Mouse (Mus musculus) lung, embryonic 14.5 days (tissue): Measurements from ENCODE around the gene Kbtbd13. TPM values are rescaled to one million over a fixed set of nuclear protein-coding genes. Genes with fewer than 3 reads are reported as not detected.
A peak's percentile ranks its signal among the peaks of the same experiment; 100 is the strongest.
"Not testable (repeated sequence)": the region's sequence is repeated elsewhere in the genome, so short reads cannot be mapped to it uniquely, and the experiment has no call there.

Source experiments
- ATAC-seq: fragments of 200-750 bp; cut with Nextera tagmentation; 2 replicates; pipeline ENCODE4 v1.8.0; 2017; ENCODE audit warnings: mild to moderate bottlenecking, moderate TSS enrichment, moderate library complexity; ENCODE audit not compliant: insufficient read depth
- DNase-seq: peaks from one replicate; pipeline ENCODE4 v3.0.0-alpha.2; 2015
- H3K27ac ChIP-seq: fragments of 300-500 bp; sonication (generic); 2 replicates; pipeline ENCODE4 v1.5.1; 2014; ENCODE audit warnings: low read depth, mild to moderate bottlenecking, moderate library complexity
- H3K27me3 ChIP-seq: fragments of 300-500 bp; sonication (generic); 2 replicates; pipeline ENCODE4 v1.6.1; 2014; ENCODE audit warnings: low read length, control low read depth; ENCODE audit not compliant: insufficient read depth
- H3K36me3 ChIP-seq: fragments of 300-500 bp; sonication (generic); 2 replicates; pipeline ENCODE4 v1.6.1; 2014; ENCODE audit warnings: control low read depth; ENCODE audit not compliant: insufficient read depth
- H3K4me1 ChIP-seq: fragments of 300-500 bp; sonication (generic); 2 replicates; pipeline ENCODE4 v1.6.1; 2014; ENCODE audit warnings: antibody characterized with exemption, control low read depth; ENCODE audit not compliant: insufficient read depth
- H3K4me2 ChIP-seq: fragments of 300-500 bp; sonication (generic); 2 replicates; pipeline ENCODE4 v1.6.1; 2014; ENCODE audit warnings: mild to moderate bottlenecking
- H3K4me3 ChIP-seq: fragments of 300-500 bp; sonication (generic); 2 replicates; pipeline ENCODE4 v1.5.1; 2014; ENCODE audit warnings: low read depth, low read length
- H3K9ac ChIP-seq: fragments of 300-500 bp; sonication (generic); 2 replicates; pipeline ENCODE4 v1.6.1; 2014
- H3K9me3 ChIP-seq: fragments of 300-500 bp; sonication (generic); 2 replicates; pipeline ENCODE4 v1.6.1; 2016; ENCODE audit warnings: low read depth, low read length, control low read depth
- CTCF ChIP-seq: IDR thresholded peaks from 2 replicates; pipeline ENCODE4 v1.5.1; 2016; ENCODE audit warnings: antibody characterized with exemption, low read depth
- WGBS: fragments of 180-500 bp; shearing (Covaris S2); extraction: QIAGEN DNeasy Blood & Tissue Kit; methylation state at CpG from one replicate; pipeline ENCODE4 v1.1.7; 2014; 5-methylcytosine and 5-hydroxymethylcytosine counted together
- polyA plus RNA-seq: library from polyadenylated mRNA; unstranded; fragments of >200 nt; fragmentation: Nextera tagmentation; extraction: Ambion mirVana; gene quantifications from 2 replicates; pipeline ENCODE4 v1.2.1, GENCODE M21; 2014

Kbtbd13 gene
- polyA plus RNA-seq, 1 experiment from 2014 or later, result 4.5 TPM

DNA sequence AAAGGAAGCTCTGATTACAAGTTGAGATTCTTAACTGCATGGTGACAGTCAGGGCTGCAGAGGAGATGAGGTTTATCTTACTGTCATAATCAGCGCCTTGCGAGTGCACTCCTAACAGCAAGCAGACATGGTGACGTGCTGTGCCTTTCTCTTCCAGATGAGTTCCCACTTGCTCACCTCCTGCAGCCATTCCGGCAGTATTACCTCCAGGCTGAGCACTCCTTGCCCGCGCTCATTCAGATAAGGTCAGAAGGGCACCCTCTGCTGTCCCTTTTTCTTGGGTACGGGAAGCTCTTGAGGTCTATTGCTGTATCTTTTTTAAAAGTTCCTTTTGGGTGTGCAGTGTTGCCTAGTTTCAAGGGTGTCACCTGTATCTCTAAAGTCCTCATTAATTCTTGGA lies 34.9 kb downstream of the Kbtbd13 start:
- no peak for ATAC-seq
- Histone ChIP-seq H3K4me3 (no peak overlapping the region), H3K36me3 (peaks cover 67% of the 10 kb centered on the region), H3K9ac (no peak overlapping the region), H3K4me2 (no peak overlapping the region), H3K27ac (no peak overlapping the region), H3K9me3 (no peaks in the 10 kb centered on the region), H3K27me3 (no peaks in the 10 kb centered on the region), H3K4me1 (no peaks in the 10 kb centered on the region)
- no peak for DNase-seq
- TF ChIP-seq CTCF, result no peak
- 83% methylated on average over 7 of the region's 7 CpGs for WGBS

DNA sequence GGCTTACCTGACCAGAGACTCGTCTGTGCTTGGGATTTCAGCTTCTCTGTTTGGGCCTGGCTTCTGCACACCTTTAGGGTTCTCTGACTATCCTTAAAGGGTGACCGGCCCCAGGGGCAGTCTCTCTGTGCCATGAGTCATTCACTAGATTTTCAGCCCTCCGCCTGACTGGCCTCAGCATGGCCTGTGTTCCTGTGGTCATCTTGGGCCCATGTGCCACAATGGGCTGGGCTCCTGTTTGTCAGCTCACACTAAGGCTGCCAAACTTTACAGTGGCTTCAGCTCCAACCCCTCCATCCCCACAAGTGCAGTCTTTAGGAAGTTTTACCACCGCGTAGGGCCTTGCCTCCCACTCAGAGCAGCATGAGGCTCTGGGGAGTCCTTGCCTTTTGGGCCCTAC lies 38.2 kb downstream of the Kbtbd13 start:
- DNase-seq (no peak), ATAC-seq (no peak)
- H3K27me3 ChIP-seq, result no peaks in the 10 kb centered on the region
- no peak overlapping the region for H3K4me3 ChIP-seq
- no peak overlapping the region for H3K27ac ChIP-seq
- peaks cover 39% of the 10 kb centered on the region for H3K36me3 ChIP-seq
- no peak overlapping the region for H3K4me2 ChIP-seq
- 94% methylated on average over 5 of the region's 5 CpGs for WGBS
- H3K9ac ChIP-seq, result no peak overlapping the region
- no peaks in the 10 kb centered on the region for H3K4me1 ChIP-seq
- TF ChIP-seq CTCF, result no peak
- H3K9me3 ChIP-seq, result no peaks in the 10 kb centered on the region

DNA sequence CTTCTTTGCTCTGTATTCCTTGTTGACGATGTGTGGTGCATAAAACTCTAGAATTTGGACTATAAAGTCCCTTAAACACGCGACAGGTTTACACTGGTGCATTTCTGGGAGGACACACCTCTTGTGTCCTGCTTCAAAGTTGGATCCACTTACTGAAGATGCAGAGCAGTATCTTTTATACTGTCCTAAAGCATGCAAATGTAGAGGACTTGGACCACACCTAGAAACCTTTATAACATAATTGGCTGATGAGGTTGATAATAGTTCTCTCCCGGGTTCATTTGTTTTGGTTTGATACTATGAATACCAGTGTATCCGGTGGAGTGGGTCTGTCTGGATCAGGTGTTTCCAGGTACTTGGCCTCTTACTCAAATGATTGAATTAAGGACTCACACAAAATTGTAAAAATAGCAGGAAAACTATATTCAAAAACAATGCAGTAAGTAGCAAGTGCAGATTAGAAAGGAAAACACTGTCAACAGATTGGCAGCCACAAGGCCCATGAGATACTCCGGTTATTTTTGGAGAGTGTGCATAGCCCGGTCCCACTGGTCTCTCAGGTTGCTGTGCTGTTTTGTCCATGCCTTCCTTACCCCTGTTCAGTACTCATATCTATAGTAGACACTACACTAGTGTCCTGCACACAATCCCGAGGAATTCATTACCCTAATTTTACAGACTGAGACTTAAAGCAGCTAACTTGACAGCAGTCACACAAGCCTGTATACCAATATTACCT lies 44.2 kb downstream of the Kbtbd13 start:
- no peaks in the 10 kb centered on the region for H3K4me1 ChIP-seq
- peak overlapping the region; percentile 87 for H3K4me2 ChIP-seq
- ATAC-seq (no peak), DNase-seq (no peak)
- peak overlapping the region; percentile 94; the same call in 1 of the 2 replicates for H3K27ac ChIP-seq
- peaks cover 6% of the 10 kb centered on the region; the same call in 1 of the 2 replicates for H3K9me3 ChIP-seq
- TF ChIP-seq CTCF, result no peak
- H3K27me3 ChIP-seq, result no peaks in the 10 kb centered on the region
- peak overlapping the region; percentile 98 for H3K4me3 ChIP-seq
- H3K9ac ChIP-seq, result peak overlapping the region; percentile 95
- H3K36me3 ChIP-seq, result no peaks in the 10 kb centered on the region
- 39% methylated on average over 8 of the region's 8 CpGs for WGBS

DNA sequence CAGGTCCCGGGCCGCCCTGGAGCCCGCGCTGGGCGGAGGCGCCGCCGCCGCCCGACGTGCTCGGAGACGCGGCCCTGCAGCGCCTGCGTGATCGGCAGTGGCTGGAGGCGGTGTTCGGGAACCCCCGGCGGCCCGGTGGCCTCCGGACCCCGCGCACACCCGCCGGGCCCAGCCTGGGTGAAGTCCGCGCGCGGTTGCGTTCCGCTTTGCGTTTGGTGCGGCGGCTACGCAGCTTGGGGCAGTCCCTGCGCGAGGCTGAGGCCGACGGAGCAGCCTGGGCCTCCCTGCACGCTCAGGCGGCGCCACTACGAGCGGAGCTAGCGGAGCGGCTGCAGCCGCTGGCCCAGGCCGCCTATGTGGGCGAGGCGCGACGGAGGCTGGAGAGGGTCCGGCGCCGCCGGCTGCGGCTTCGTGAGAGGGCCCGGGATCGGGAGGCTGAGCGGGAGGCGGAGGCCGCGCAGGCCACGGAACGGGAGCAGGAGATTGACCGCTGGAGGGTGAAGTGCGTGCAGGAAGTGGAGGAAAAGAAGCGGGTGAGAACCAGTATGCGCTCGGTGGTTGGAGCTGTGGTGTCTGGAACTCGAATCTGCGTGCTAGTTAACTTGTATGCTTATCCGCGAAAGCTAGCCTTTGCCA lies 44.9 kb downstream of the Kbtbd13 start:
- peak overlapping the region; percentile 94 for H3K27ac ChIP-seq
- H3K4me3 ChIP-seq, result peak overlapping the region; percentile 98
- H3K27me3 ChIP-seq, result no peaks in the 10 kb centered on the region
- H3K36me3 ChIP-seq, result no peaks in the 10 kb centered on the region
- peak overlapping the region; percentile 87 for H3K4me2 ChIP-seq
- under 1% methylated on average over 71 of the region's 77 CpGs for WGBS
- DNase-seq (peak; percentile 51), ATAC-seq (peak; percentile 79)
- peaks cover 6% of the 10 kb centered on the region; the same call in 1 of the 2 replicates for H3K9me3 ChIP-seq
- H3K4me1 ChIP-seq, result no peaks in the 10 kb centered on the region
- no peak for TF ChIP-seq CTCF
- peak overlapping the region; percentile 95 for H3K9ac ChIP-seq

DNA sequence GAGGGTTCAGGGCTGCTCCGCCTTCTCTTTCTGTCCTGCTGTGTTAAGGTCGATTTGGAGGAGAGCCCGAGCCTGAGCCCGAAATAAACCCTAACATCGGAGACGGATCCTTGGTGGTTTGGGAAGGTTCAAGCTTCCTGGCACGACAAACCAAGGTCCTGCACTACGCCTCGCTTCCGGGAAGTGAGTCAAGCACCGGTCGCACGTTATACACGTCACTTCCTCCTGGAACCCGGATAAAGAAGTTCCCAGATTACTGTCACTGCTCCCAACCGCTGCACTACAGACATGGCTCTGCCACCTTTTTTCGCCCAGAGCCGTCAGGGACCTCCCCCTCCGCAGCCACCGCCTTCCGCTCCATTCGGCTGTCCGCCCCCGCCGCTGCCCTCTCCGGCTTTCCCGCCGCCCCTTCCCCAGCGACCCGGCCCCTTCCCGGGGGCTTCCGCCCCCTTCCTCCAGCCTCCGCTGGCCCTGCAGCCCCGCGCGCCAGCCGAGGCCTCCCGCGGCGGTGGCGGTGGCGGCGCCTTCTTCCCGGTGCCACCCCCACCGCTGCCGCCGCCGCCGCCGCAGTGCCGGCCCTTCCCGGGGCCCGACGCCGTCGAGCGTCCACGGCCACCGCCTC lies 45.5 kb downstream of the Kbtbd13 start, which contains the start of gene Pdcd7:
TSS of gene Pdcd7 (plus strand) at position 251 of the 622 bp plus-strand sequence.
- Histone ChIP-seq H3K4me1 (no peaks in the 10 kb centered on the region), H3K4me3 (peak within 1 kb of the TSS; percentile 98), H3K27me3 (no peaks in the 10 kb centered on the region), H3K9me3 (peaks cover 6% of the 10 kb centered on the region; the same call in 1 of the 2 replicates), H3K9ac (peak within 1 kb of the TSS; percentile 95), H3K36me3 (no peaks in the 10 kb centered on the region), H3K4me2 (peak within 1 kb of the TSS; percentile 87), H3K27ac (peak within 1 kb of the TSS; percentile 94)
- ATAC-seq, result peak; percentile 96
- no peak for TF ChIP-seq CTCF
- peak; percentile 100 for DNase-seq
- WGBS, result under 1% methylated on average over 52 of the region's 59 CpGs

DNA sequence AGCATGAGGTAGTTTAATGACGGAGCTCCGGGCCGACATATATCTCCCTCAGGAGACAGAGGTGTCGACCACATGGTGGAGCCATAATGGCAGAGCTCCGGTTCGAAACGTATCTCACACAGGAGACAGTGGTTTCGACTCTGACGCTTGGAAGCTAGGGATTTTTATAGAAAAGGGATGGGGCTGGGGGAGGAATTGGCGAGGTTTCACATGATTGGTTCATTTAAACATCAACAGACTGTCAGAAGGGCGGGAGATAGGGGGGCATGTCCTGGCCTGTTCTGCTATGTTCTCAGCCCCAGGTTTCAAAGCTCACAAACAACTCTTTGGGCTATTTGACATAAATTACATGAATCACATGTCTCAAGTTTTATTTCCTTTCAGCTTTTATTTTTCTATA lies 46.0 kb downstream of the Kbtbd13 start:
- peak overlapping the region; percentile 95 for H3K9ac ChIP-seq
- 65% methylated on average over 11 of the region's 11 CpGs for WGBS

DNA sequence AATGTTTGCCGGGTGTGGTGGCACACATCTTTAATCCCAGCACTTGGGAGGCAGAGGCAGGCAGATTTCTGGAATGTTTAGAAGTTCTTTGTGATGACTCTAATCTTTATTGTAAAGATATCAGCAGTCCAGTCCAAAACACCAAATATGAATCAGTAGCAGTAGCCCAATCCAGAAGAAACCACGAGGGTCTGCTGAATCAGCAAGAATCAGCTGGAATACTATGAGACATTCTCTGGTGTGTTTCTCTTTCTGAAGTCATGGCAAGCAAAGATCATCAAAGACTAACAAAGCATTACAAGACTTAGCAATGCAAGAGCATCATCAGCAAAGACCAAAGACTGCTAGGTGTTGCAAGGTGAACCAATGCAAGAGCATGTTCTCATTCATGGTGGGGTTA lies 51.0 kb downstream of the Kbtbd13 start:
- DNase-seq, result no peak
- TF ChIP-seq CTCF, result no peak

More for the DNA sequence above, 46.0 kb downstream of the Kbtbd13 start:
- not testable (repeated sequence) for H3K9me3 ChIP-seq, DNase-seq, H3K36me3 ChIP-seq, H3K4me1 ChIP-seq, H3K27me3 ChIP-seq
- ATAC-seq, result 0 out of 2 replicates have a peak, but pooled peaks have one; percentile 15
- Histone ChIP-seq H3K27ac (peak overlapping the region; percentile 94), H3K4me3 (peak overlapping the region; percentile 98), H3K4me2 (peak overlapping the region; percentile 87)

More for the DNA sequence above, 51.0 kb downstream of the Kbtbd13 start:
- 81% methylated on average over 2 of the region's 2 CpGs for WGBS
- H3K36me3 ChIP-seq, result no peaks in the 10 kb centered on the region
- H3K4me1 ChIP-seq, result no peaks in the 10 kb centered on the region
- no peak overlapping the region for H3K9ac ChIP-seq
- H3K27ac ChIP-seq, result no peak overlapping the region
- H3K4me2 ChIP-seq, result no peak overlapping the region
- no peak overlapping the region for H3K4me3 ChIP-seq
- peaks cover 6% of the 10 kb centered on the region; the same call in 1 of the 2 replicates for H3K9me3 ChIP-seq
- H3K27me3 ChIP-seq, result no peaks in the 10 kb centered on the region
- no peak for ATAC-seq
